Mouse (Mus musculus) hindbrain, embryonic 11.5 days (tissue): ENCODE data around the gene Gemin4. TPM values are rescaled to one million over a fixed set of nuclear protein-coding genes. Genes with fewer than 3 reads are reported as not detected.

Experiments
- ATAC-seq: fragments of 200-750 bp; cut with Nextera tagmentation; 2 replicates; pipeline ENCODE4 v1.8.0; 2017; ENCODE audit warnings: mild to moderate bottlenecking, moderate TSS enrichment, moderate library complexity; ENCODE audit not compliant: low FRiP score
- DNase-seq: peaks from one replicate; pipeline ENCODE4 v3.0.0-alpha.2; 2015; ENCODE audit warnings: low spot score
- H3K27ac ChIP-seq: fragments of 300-500 bp; sonication (generic); 2 replicates; pipeline ENCODE4 v1.5.1; 2014; ENCODE audit warnings: mild to moderate bottlenecking, low read depth, low read length
- H3K27me3 ChIP-seq: fragments of 300-500 bp; sonication (generic); 2 replicates; pipeline ENCODE4 v1.6.1; 2014; ENCODE audit warnings: mild to moderate bottlenecking, low read length, moderate library complexity, mixed read lengths; ENCODE audit not compliant: control insufficient read depth, insufficient read depth
- H3K36me3 ChIP-seq: fragments of 300-500 bp; sonication (generic); 2 replicates; pipeline ENCODE4 v1.6.1; 2014; ENCODE audit warnings: mild to moderate bottlenecking, low read length, moderate library complexity, mixed read lengths; ENCODE audit not compliant: control insufficient read depth, insufficient read depth
- H3K4me1 ChIP-seq: fragments of 300-500 bp; sonication (generic); replicated peaks from 2 replicates; pipeline ENCODE4 v1.6.1; 2014; ENCODE audit warnings: low read length, mixed read lengths; ENCODE audit not compliant: control insufficient read depth, insufficient read depth
- H3K4me2 ChIP-seq: fragments of 300-500 bp; sonication (generic); replicated peaks from 2 replicates; pipeline ENCODE4 v1.6.1; 2014; ENCODE audit warnings: mild to moderate bottlenecking, low read depth, low read length
- H3K4me3 ChIP-seq: fragments of 300-500 bp; sonication (generic); 2 replicates; pipeline ENCODE4 v1.5.1; 2014; ENCODE audit warnings: low read depth, low read length
- H3K9ac ChIP-seq: fragments of 300-500 bp; sonication (generic); 2 replicates; pipeline ENCODE4 v1.6.1; 2014; ENCODE audit warnings: low read depth, low read length
- H3K9me3 ChIP-seq: fragments of 300-500 bp; sonication (generic); 2 replicates; pipeline ENCODE4 v1.6.1; 2016; ENCODE audit warnings: low read length; ENCODE audit not compliant: control insufficient read depth
- WGBS: fragments of 180-500 bp; shearing (Covaris S2); extraction: QIAGEN DNeasy Blood & Tissue Kit; methylation state at CpG from one replicate; pipeline ENCODE4 v1.1.7; 2014; 5-methylcytosine and 5-hydroxymethylcytosine counted together
- polyA plus RNA-seq: library from polyadenylated mRNA; unstranded; fragments of >200 nt; fragmentation: Nextera tagmentation; extraction: Ambion mirVana; gene quantifications from 2 replicates; pipeline ENCODE4 v1.2.1, GENCODE M21; 2014

Gemin4 gene
- polyA plus RNA-seq, 1 experiment from 2014 or later, result 31.4 TPM

GRCm38 (mm10) chr11:76179495-76180145 lies 37.8 kb downstream of the Gemin4 start, which contains the start of the genes Vps53 and Fam57a:
Vps53 (minus strand) TSS chr11:76179647.
Fam57a (plus strand) TSS chr11:76179671.
- no peaks in the 10 kb centered on the region for H3K9me3 ChIP-seq
- under 1% methylated on average over 37 of the region's 37 CpGs for WGBS
- peak within 1 kb of the TSS; percentile 86 for H3K4me3 ChIP-seq
- H3K4me1 ChIP-seq, result peaks cover 3% of the 10 kb centered on the region
- no peaks in the 10 kb centered on the region for H3K36me3 ChIP-seq
- no peak within 1 kb of the TSS for H3K27ac ChIP-seq
- peak; percentile 83 for ATAC-seq
- H3K27me3 ChIP-seq, result no peaks in the 10 kb centered on the region
- peak within 1 kb of the TSS; percentile 83 for H3K9ac ChIP-seq
- H3K4me2 ChIP-seq, result peak within 1 kb of the TSS; percentile 68
- DNase-seq, result peak; percentile 85

DNA sequence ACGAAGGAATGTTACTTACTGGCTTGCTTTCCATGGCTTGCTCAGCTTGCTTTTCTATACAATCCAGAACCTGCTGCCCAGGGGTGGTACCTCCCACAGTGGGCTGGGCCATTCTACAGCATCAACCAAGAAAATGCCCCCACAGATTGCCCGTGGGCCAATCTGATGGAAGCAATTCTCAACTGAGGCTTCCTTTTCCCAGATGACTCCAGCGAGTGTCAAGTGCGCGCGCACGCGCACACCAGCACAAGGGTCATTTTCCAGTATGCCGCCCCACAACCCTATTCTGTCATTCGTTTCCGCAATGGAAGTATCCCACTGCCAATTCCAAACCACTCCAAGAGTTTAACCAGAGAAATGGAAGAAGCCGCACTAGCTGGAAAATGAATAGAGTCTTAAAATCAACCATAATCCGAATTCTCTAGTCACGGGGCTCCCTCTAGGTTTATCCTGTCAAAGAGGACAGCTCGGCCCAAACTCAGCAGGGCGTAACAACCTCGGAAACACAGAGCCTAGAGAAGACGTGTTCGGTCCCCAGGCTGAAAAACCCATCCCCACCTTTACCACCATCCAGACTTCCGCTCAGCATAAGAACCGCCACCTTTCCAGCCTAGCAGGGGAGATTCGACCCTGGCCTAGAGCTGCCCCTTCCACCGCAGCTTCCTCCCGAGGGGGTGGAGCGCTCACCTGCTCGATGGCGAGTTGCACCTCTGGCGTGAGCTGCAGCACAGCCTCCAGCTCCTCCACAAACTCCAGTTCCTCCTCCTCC lies 38.6 kb downstream of the Gemin4 start:
- Histone ChIP-seq H3K27me3 (no peaks in the 10 kb centered on the region), H3K4me2 (peak overlapping the region; percentile 68), H3K4me1 (peaks cover 3% of the 10 kb centered on the region), H3K4me3 (peak overlapping the region; percentile 86), H3K27ac (no peak overlapping the region), H3K36me3 (no peaks in the 10 kb centered on the region), H3K9me3 (no peaks in the 10 kb centered on the region), H3K9ac (peak overlapping the region; percentile 83)
- peak; percentile 56 for DNase-seq
- ATAC-seq, result peak; percentile 71
- 2% methylated on average over 28 of the region's 28 CpGs for WGBS

GRCm38 (mm10) chr11:76170207-76170606 lies 47.3 kb downstream of the Gemin4 start:
- 65% methylated on average over 5 of the region's 5 CpGs for WGBS
- DNase-seq (no peak), ATAC-seq (no peak)
- H3K9ac ChIP-seq, result no peak overlapping the region
- H3K27ac ChIP-seq, result no peak overlapping the region
- H3K36me3 ChIP-seq, result no peaks in the 10 kb centered on the region
- H3K4me3 ChIP-seq, result no peak overlapping the region
- no peaks in the 10 kb centered on the region for H3K27me3 ChIP-seq
- no peaks in the 10 kb centered on the region for H3K4me1 ChIP-seq
- no peaks in the 10 kb centered on the region for H3K9me3 ChIP-seq
- no peak overlapping the region for H3K4me2 ChIP-seq

GRCm38 (mm10) chr11:76168976-76169375 lies 48.5 kb downstream of the Gemin4 start:
- Histone ChIP-seq H3K4me2 (no peak overlapping the region), H3K36me3 (no peaks in the 10 kb centered on the region), H3K9ac (no peak overlapping the region), H3K4me1 (no peaks in the 10 kb centered on the region), H3K27me3 (no peaks in the 10 kb centered on the region), H3K4me3 (no peak overlapping the region), H3K9me3 (no peaks in the 10 kb centered on the region), H3K27ac (no peak overlapping the region)
- 91% methylated on average over 3 of the region's 3 CpGs for WGBS
- DNase-seq, result no peak
- no peak for ATAC-seq

GRCm38 (mm10) chr11:76167079-76167765 lies 50.2 kb downstream of the Gemin4 start:
- Histone ChIP-seq H3K4me1 (no peaks in the 10 kb centered on the region), H3K4me2 (no peak overlapping the region), H3K4me3 (no peak overlapping the region), H3K9ac (no peak overlapping the region), H3K27ac (no peak overlapping the region), H3K36me3 (no peaks in the 10 kb centered on the region), H3K27me3 (no peaks in the 10 kb centered on the region), H3K9me3 (no peaks in the 10 kb centered on the region)
- WGBS, result 35% methylated on average over 5 of the region's 5 CpGs
- DNase-seq (peak; percentile 87), ATAC-seq (no peak)

DNA sequence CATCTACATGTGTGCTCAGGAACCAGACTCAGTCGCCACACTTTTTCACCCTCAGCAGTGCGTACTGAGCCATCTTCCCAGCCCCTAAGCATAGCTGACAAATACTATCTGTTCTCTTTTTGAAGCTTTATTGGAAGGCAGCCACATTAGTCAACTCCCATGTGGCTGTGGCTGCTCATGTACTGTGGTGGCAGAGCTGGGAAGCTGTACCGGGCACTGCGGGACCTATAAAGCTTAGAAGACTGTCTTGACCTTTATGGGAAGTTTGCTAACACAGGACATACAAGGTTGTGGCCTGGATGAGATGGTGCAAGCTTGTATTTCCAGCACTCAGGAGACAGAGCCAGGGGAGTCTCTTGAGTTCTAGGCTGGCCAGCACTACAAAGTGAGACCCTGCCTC lies 50.8 kb downstream of the Gemin4 start:
- ATAC-seq, result no peak
- Histone ChIP-seq H3K9ac (no peak overlapping the region), H3K4me1 (no peaks in the 10 kb centered on the region), H3K27me3 (no peaks in the 10 kb centered on the region), H3K9me3 (no peaks in the 10 kb centered on the region), H3K4me2 (no peak overlapping the region), H3K4me3 (no peak overlapping the region), H3K27ac (no peak overlapping the region), H3K36me3 (no peaks in the 10 kb centered on the region)
- no peak for DNase-seq
- 100% methylated on average over 4 of the region's 4 CpGs for WGBS

Other genes starting within 250 kb of the Gemin4 start
- gene 1700016K19Rik, start 217.8 kb downstream of the Gemin4 start, polyA plus RNA-seq, result 3.1 and 3.6 TPM in 2 replicates
- gene Rflnb, start 189.9 kb downstream of the Gemin4 start, polyA plus RNA-seq, result 12.9 and 14.6 TPM in 2 replicates
- gene Vps53, start 38.0 kb downstream of the Gemin4 start, polyA plus RNA-seq, result 49.8 and 51.8 TPM in 2 replicates
- gene Fam57a, start 38.0 kb downstream of the Gemin4 start, polyA plus RNA-seq, result 31.9 and 33.2 TPM in 2 replicates
- gene Dbil5, start 56 bp downstream of the Gemin4 start, polyA plus RNA-seq, result 0.66 TPM in 1 of 2 replicates, not detected in the other
- 21.9 and 22.4 TPM in 2 replicates for gene Mrm3, start 26.1 kb upstream of the Gemin4 start, polyA plus RNA-seq
- 132 and 140 TPM in 2 replicates for gene Glod4, start 26.1 kb upstream of the Gemin4 start, polyA plus RNA-seq
- gene Nxn, start 181.5 kb upstream of the Gemin4 start, polyA plus RNA-seq, result 40.0 and 45.2 TPM in 2 replicates
- 113 and 116 TPM in 2 replicates for gene Timm22, start 189.3 kb upstream of the Gemin4 start, polyA plus RNA-seq